Comparison of ENCODE assay signal across 11 mouse cellular contexts in genomic region chr6:100025531-100025951, GRCm38 (mm10).
DNase-seq lines count a peak whose midpoint lies in the region; ATAC-seq and TF ChIP-seq lines count a peak whose summit lies in the region.
"Had no signal": no experiment of that assay in that cellular context is flagged by ENCODE, and none has a peak within 500 bp of the region (broad histone marks: within the 10 kb centered on the region; RNA-seq: fewer than 3 reads in every experiment).

No protein-coding gene starts in this region.

- no peak overlapping the region for H3K4me2 ChIP-seq in hindbrain, embryonic 13.5 days
- H3K4me2 ChIP-seq in hindbrain, embryonic 12.5 days (replicated peaks): no peak overlapping the region
- no peak overlapping the region for H3K4me2 ChIP-seq in midbrain, embryonic 12.5 days (replicated peaks)
- H3K4me2 ChIP-seq: kidney, embryonic 15.5 days had no signal

- peak; percentile 6 for DNase-seq in Patski (ENCODE audit: low read depth, low spot score)
- peak; percentile 66 for DNase-seq in fat pad, adult 2 months (ENCODE audit: extremely low read depth, low read depth, low spot score)
- DNase-seq in B cell, adult 2 months: no peak
- no peak for DNase-seq in right cerebral cortex, postnatal 10 days (ENCODE audit: low spot score in 2 of 2)
- DNase-seq: adrenal gland, adult 8-10 months; right cerebral cortex, adult 18-20 months; thymus, postnatal 14 days had no signal

- peaks cover 37% of the 10 kb centered on the region for H3K27me3 ChIP-seq in hindbrain, embryonic 13.5 days
- peaks cover 12% of the 10 kb centered on the region; the same call in 1 of the 2 replicates for H3K27me3 ChIP-seq in hindbrain, embryonic 12.5 days
- peaks cover 30% of the 10 kb centered on the region for H3K27me3 ChIP-seq in Patski
- peaks cover 62% of the 10 kb centered on the region for H3K27me3 ChIP-seq in midbrain, embryonic 12.5 days

- POLR2A ChIA-PET in Patski (lab: Charles Lee): interaction anchor here (0.7 kb wide), 1 partner anchor 32 kb away, joined by 3 read pairs; no protein-coding TSS in a partner anchor

- no peak overlapping the region for H3K9ac ChIP-seq in hindbrain, embryonic 13.5 days
- H3K9ac ChIP-seq in hindbrain, embryonic 12.5 days: no peak overlapping the region
- no peak overlapping the region for H3K9ac ChIP-seq in midbrain, embryonic 12.5 days (replicated peaks)
- H3K9ac ChIP-seq: kidney, embryonic 15.5 days had no signal

- TF ChIP-seq CTCF in Patski (IDR thresholded peaks at IDR 0.05): no peak

- ATAC-seq in hindbrain, embryonic 13.5 days (ENCODE audit: low FRiP score): 0 out of 2 replicates have a peak, but pooled peaks have one; percentile 30
- no peak for ATAC-seq in hindbrain, embryonic 12.5 days (ENCODE audit: low FRiP score)
- ATAC-seq in Patski: no peak
- ATAC-seq in midbrain, embryonic 12.5 days (ENCODE audit: low FRiP score, low read depth): peak; percentile 45; the same call in 1 of the 2 replicates

- H3K27ac ChIP-seq in hindbrain, embryonic 13.5 days: no peak overlapping the region
- H3K27ac ChIP-seq in hindbrain, embryonic 12.5 days: no peak overlapping the region
- no peak overlapping the region for H3K27ac ChIP-seq in midbrain, embryonic 12.5 days (replicated peaks)
- H3K27ac ChIP-seq: kidney, embryonic 15.5 days had no signal

- H3K4me3 ChIP-seq in hindbrain, embryonic 13.5 days: no peak overlapping the region
- H3K4me3 ChIP-seq in hindbrain, embryonic 12.5 days: no peak overlapping the region
- H3K4me3 ChIP-seq in midbrain, embryonic 12.5 days: no peak overlapping the region
- H3K4me3 ChIP-seq: kidney, embryonic 15.5 days had no signal

- H3K36me3 ChIP-seq in hindbrain, embryonic 13.5 days: no peaks in the 10 kb centered on the region
- H3K36me3 ChIP-seq in hindbrain, embryonic 12.5 days: no peaks in the 10 kb centered on the region
- H3K36me3 ChIP-seq in midbrain, embryonic 12.5 days: no peaks in the 10 kb centered on the region
- H3K36me3 ChIP-seq: kidney, embryonic 15.5 days had no signal

- H3K9me3 ChIP-seq in hindbrain, embryonic 13.5 days: no peaks in the 10 kb centered on the region
- H3K9me3 ChIP-seq in hindbrain, embryonic 12.5 days (replicated peaks): no peaks in the 10 kb centered on the region
- H3K9me3 ChIP-seq in midbrain, embryonic 12.5 days: no peaks in the 10 kb centered on the region
- H3K9me3 ChIP-seq: kidney, embryonic 15.5 days had no signal

- CTCF ChIA-PET in Patski (lab: Charles Lee): no interaction called here

- 41% methylated on average over 5 of the region's 5 CpGs for WGBS in hindbrain, embryonic 13.5 days
- WGBS in hindbrain, embryonic 12.5 days: 51% methylated on average over 5 of the region's 5 CpGs
- WGBS in midbrain, embryonic 12.5 days: 8% methylated on average over 5 of the region's 5 CpGs

- peaks cover 24% of the 10 kb centered on the region for H3K4me1 ChIP-seq in hindbrain, embryonic 13.5 days (replicated peaks)
- peaks cover 25% of the 10 kb centered on the region for H3K4me1 ChIP-seq in hindbrain, embryonic 12.5 days
- peaks cover 17% of the 10 kb centered on the region for H3K4me1 ChIP-seq in midbrain, embryonic 12.5 days

- in situ Hi-C loops in Patski (cut with MboI; ENCODE audit: low pct_unique_long_range_greater_than_20kb): no loop called here

Comparison
In these comparisons a context has a peak if more than half of its experiments do, and no peak if none do; other contexts are left out.
1. ATAC-seq: peak in hindbrain, embryonic 13.5 days (single experiment) and midbrain, embryonic 12.5 days (single experiment); none in hindbrain, embryonic 12.5 days (single experiment) and Patski (single experiment).
2. DNase-seq: peak in Patski (single experiment) and fat pad, adult 2 months (single experiment); none in B cell, adult 2 months (0 of 2) and right cerebral cortex, postnatal 10 days (0 of 2).